Mouse (Mus musculus) stomach, postnatal 0 days (tissue): ENCODE data around the gene Npdc1.

Experiments used
- CTCF ChIP-seq: IDR thresholded peaks from 2 replicates; pipeline ENCODE4 v1.5.1; 2016; ENCODE audit warnings: antibody characterized with exemption, low read depth, mild to moderate bottlenecking, moderate library complexity
- EP300 ChIP-seq: optimal IDR thresholded peaks from 2 replicates; pipeline ENCODE3; 2016; ENCODE audit warnings: antibody characterized with exemption

- TF ChIP-seq CTCF (no peak), EP300 (no peak)
Measured at GRCm38 (mm10) chr2:25402972-25403601, 3.9 kb downstream of the Npdc1 start.
